Mouse (Mus musculus) erythroblast, adult 5-6 weeks (primary cell): ENCODE measurements at regions not wholly inside any gene's neighbourhood (a gene's known extent, or its start where the extent isn't known, plus 50 kb on each side); places are given as distances from the start of the nearest gene placed in this dataset.

Experiments
- ATAC-seq: replicated peaks from 2 replicates; pipeline ENCODE4 v1.8.0; 2016; ENCODE audit warnings: moderate number of reproducible peaks, mild to moderate bottlenecking, moderate TSS enrichment, inconsistent platforms; ENCODE audit not compliant: poor library complexity, low FRiP score, severe bottlenecking

DNA sequence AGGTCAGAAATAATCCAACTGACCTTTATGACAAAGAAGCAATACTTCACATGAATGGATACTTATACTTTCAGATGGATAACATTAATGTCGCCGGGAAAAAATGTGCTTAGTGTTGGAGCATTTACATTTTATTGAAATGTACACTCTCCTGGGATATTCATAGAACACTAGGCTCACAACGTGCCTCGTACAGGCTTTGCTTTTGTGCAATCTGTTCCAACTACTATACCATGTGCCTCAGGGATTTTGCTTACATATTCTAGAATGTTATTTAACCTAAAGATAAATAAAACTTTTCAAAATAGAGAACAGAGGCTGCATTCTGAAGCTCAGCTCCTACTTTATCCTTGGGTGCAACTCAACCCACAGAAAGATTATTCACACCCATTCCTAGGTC lies 75.8 kb upstream of the Hapln1 start:
- no peak for ATAC-seq
